Mouse (Mus musculus): ENCODE data around the gene Ptges3. TPM values are rescaled to one million over a fixed set of nuclear protein-coding genes. Genes with fewer than 3 reads are reported as not detected.
A peak's percentile ranks its signal among the peaks of the same experiment; 100 is the strongest.
"Not testable (repeated sequence)": the region's sequence is repeated elsewhere in the genome, so short reads cannot be mapped to it uniquely, and the experiment has no call there.

Ptges3 gene
- polyA plus RNA-seq, 1 experiment from 2014 or later: 444 TPM

- H3K36me3 ChIP-seq: peaks cover 59% of the 10 kb centered on the region
- H3K27ac ChIP-seq (replicated peaks); H3K4me2 ChIP-seq (replicated peaks); H3K4me3 ChIP-seq; ATAC-seq (replicated peaks); H3K9me3 ChIP-seq; H3K9ac ChIP-seq (replicated peaks); H3K27me3 ChIP-seq: not testable (repeated sequence)
- WGBS: 79% methylated on average over 2 of the region's 2 CpGs
- peaks cover 37% of the 10 kb centered on the region for H3K4me1 ChIP-seq
Observed at GRCm38 (mm10) chr10:128087216-128087615, 28.5 kb downstream of the Ptges3 start.

GRCm38 (mm10) chr10:128088181-128088580 is 29.4 kb downstream of the Ptges3 start:
- WGBS: 92% methylated on average over 5 of the region's 5 CpGs
- ATAC-seq (replicated peaks): no peak
- peaks cover 38% of the 10 kb centered on the region for H3K4me1 ChIP-seq
- no peak overlapping the region for H3K27ac ChIP-seq (replicated peaks)
- H3K9ac ChIP-seq (replicated peaks): no peak overlapping the region
- H3K4me3 ChIP-seq: no peak overlapping the region
- no peak overlapping the region for H3K4me2 ChIP-seq (replicated peaks)
- H3K27me3 ChIP-seq: no peaks in the 10 kb centered on the region
- no peaks in the 10 kb centered on the region for H3K9me3 ChIP-seq
- peaks cover 59% of the 10 kb centered on the region for H3K36me3 ChIP-seq

GRCm38 (mm10) chr10:128089842-128090241 is 31.1 kb downstream of the Ptges3 start:
- no peaks in the 10 kb centered on the region for H3K27me3 ChIP-seq
- no peak for ATAC-seq (replicated peaks)
- no peak overlapping the region for H3K27ac ChIP-seq (replicated peaks)
- no peak overlapping the region for H3K9ac ChIP-seq (replicated peaks)
- no peak overlapping the region for H3K4me3 ChIP-seq
- H3K4me2 ChIP-seq (replicated peaks): no peak overlapping the region
- 81% methylated on average over 5 of the region's 5 CpGs for WGBS
- no peaks in the 10 kb centered on the region for H3K9me3 ChIP-seq
- H3K4me1 ChIP-seq: peaks cover 48% of the 10 kb centered on the region
- H3K36me3 ChIP-seq: peaks cover 58% of the 10 kb centered on the region

GRCm38 (mm10) chr10:128090651-128091563 is 32.2 kb downstream of the Ptges3 start:
- peaks cover 48% of the 10 kb centered on the region for H3K36me3 ChIP-seq
- H3K27ac ChIP-seq (replicated peaks): peak overlapping the region; percentile 32; the same call in 1 of the 2 replicates
- ATAC-seq (replicated peaks): peak; percentile 30
- no peak overlapping the region for H3K9ac ChIP-seq (replicated peaks)
- WGBS: 10% methylated on average over 14 of the region's 14 CpGs
- H3K4me3 ChIP-seq: peak overlapping the region; percentile 89
- no peaks in the 10 kb centered on the region for H3K9me3 ChIP-seq
- H3K4me1 ChIP-seq: peaks cover 44% of the 10 kb centered on the region
- no peaks in the 10 kb centered on the region for H3K27me3 ChIP-seq
- peak overlapping the region; percentile 94 for H3K4me2 ChIP-seq (replicated peaks)

- Histone ChIP-seq H3K27me3 (no peaks in the 10 kb centered on the region), H3K4me3 (peak within 1 kb of the TSS; percentile 89), H3K9ac (replicated peaks) (peak within 1 kb of the TSS; percentile 85), H3K4me1 (peaks cover 49% of the 10 kb centered on the region), H3K36me3 (peaks cover 38% of the 10 kb centered on the region), H3K9me3 (no peaks in the 10 kb centered on the region), H3K4me2 (replicated peaks) (peak within 1 kb of the TSS; percentile 94), H3K27ac (replicated peaks) (peak within 1 kb of the TSS; percentile 82)
- WGBS: 1% methylated on average over 20 of the region's 20 CpGs
- ATAC-seq (replicated peaks): no peak
Observed at GRCm38 (mm10) chr10:128091564-128092505, 33.1 kb downstream of the Ptges3 start, which contains the start of gene Baz2a. Gene Baz2a, plus strand, starts transcription at chr10:128091577.

- no peaks in the 10 kb centered on the region for H3K9me3 ChIP-seq
- H3K27ac ChIP-seq (replicated peaks): peak overlapping the region; percentile 82
- peaks cover 30% of the 10 kb centered on the region for H3K36me3 ChIP-seq
- H3K4me1 ChIP-seq: peaks cover 50% of the 10 kb centered on the region
- H3K9ac ChIP-seq (replicated peaks): peak overlapping the region; percentile 85
- WGBS: under 1% methylated on average over 77 of the region's 88 CpGs
- H3K4me3 ChIP-seq: peak overlapping the region; percentile 89
- peak overlapping the region; percentile 94 for H3K4me2 ChIP-seq (replicated peaks)
- ATAC-seq (replicated peaks): peak; percentile 47
- H3K27me3 ChIP-seq: no peaks in the 10 kb centered on the region
Observed at GRCm38 (mm10) chr10:128092506-128093495, 34.0 kb downstream of the Ptges3 start.

GRCm38 (mm10) chr10:128093496-128094294 is 34.9 kb downstream of the Ptges3 start:
- Histone ChIP-seq H3K9ac (replicated peaks) (peak overlapping the region; percentile 85), H3K4me3 (peak overlapping the region; percentile 89), H3K4me1 (peaks cover 59% of the 10 kb centered on the region), H3K4me2 (replicated peaks) (peak overlapping the region; percentile 94), H3K36me3 (peaks cover 21% of the 10 kb centered on the region), H3K27me3 (no peaks in the 10 kb centered on the region), H3K9me3 (no peaks in the 10 kb centered on the region), H3K27ac (replicated peaks) (peak overlapping the region; percentile 82)
- WGBS: 25% methylated on average over 13 of the region's 13 CpGs
- no peak for ATAC-seq (replicated peaks)

GRCm38 (mm10) chr10:128094340-128094968 is 35.7 kb downstream of the Ptges3 start:
- Histone ChIP-seq H3K9me3 (no peaks in the 10 kb centered on the region), H3K27me3 (no peaks in the 10 kb centered on the region), H3K27ac (replicated peaks) (peak overlapping the region; percentile 82), H3K4me3 (peak overlapping the region; percentile 89), H3K4me2 (replicated peaks) (peak overlapping the region; percentile 94), H3K36me3 (peaks cover 13% of the 10 kb centered on the region), H3K9ac (replicated peaks) (peak overlapping the region; percentile 30; the same call in 1 of the 2 replicates), H3K4me1 (peaks cover 61% of the 10 kb centered on the region)
- ATAC-seq (replicated peaks): no peak
- 11% methylated on average over 19 of the region's 19 CpGs for WGBS

GRCm38 (mm10) chr10:128095003-128095636 is 36.4 kb downstream of the Ptges3 start:
- peaks cover 61% of the 10 kb centered on the region for H3K4me1 ChIP-seq
- no peak for ATAC-seq (replicated peaks)

GRCm38 (mm10) chr10:128096313-128096692 is 37.5 kb downstream of the Ptges3 start:
- WGBS: 19% methylated on average over 4 of the region's 4 CpGs
- H3K4me3 ChIP-seq: peak overlapping the region; percentile 96
- H3K9ac ChIP-seq (replicated peaks): no peak overlapping the region
- H3K36me3 ChIP-seq: no peaks in the 10 kb centered on the region
- H3K4me1 ChIP-seq: peaks cover 51% of the 10 kb centered on the region
- H3K27me3 ChIP-seq: no peaks in the 10 kb centered on the region
- 0 out of 2 replicates have a peak overlapping the region, but pooled peaks have one; percentile 10 for H3K4me2 ChIP-seq (replicated peaks)
- ATAC-seq (replicated peaks): no peak
- no peak overlapping the region for H3K27ac ChIP-seq (replicated peaks)
- no peaks in the 10 kb centered on the region for H3K9me3 ChIP-seq

More at GRCm38 (mm10) chr10:128095003-128095636, 36.4 kb downstream of the Ptges3 start:
- no peak overlapping the region for H3K9ac ChIP-seq (replicated peaks)
- H3K27ac ChIP-seq (replicated peaks): no peak overlapping the region; the same call in 1 of the 2 replicates
- H3K4me2 ChIP-seq (replicated peaks): peak overlapping the region; percentile 94; the same call in 1 of the 2 replicates
- H3K4me3 ChIP-seq: peak overlapping the region; percentile 89; the same call in 1 of the 2 replicates
- no peaks in the 10 kb centered on the region for H3K27me3 ChIP-seq
- WGBS: 20% methylated on average over 9 of the region's 9 CpGs
- peaks cover 6% of the 10 kb centered on the region for H3K36me3 ChIP-seq
- H3K9me3 ChIP-seq: no peaks in the 10 kb centered on the region
